Mouse (Mus musculus) forebrain, embryonic 11.5 days (tissue): ENCODE data around the gene Large1. TPM values are rescaled to one million over a fixed set of nuclear protein-coding genes. Genes with fewer than 3 reads are reported as not detected.
A peak's percentile ranks its signal among the peaks of the same experiment; 100 is the strongest.

Experiments used
- ATAC-seq: fragments of 200-750 bp; cut with Nextera tagmentation; replicated peaks from 2 replicates; pipeline ENCODE4 v1.8.0; 2017; ENCODE audit warnings: moderate TSS enrichment; ENCODE audit not compliant: low FRiP score
- DNase-seq: peaks from one replicate; pipeline ENCODE4 v3.0.0-alpha.2; 2017; ENCODE audit warnings: low spot score
- H3K27ac ChIP-seq: fragments of 300-500 bp; sonication (generic); 2 replicates; pipeline ENCODE4 v1.5.1; 2014; ENCODE audit warnings: low read depth, low read length
- H3K27me3 ChIP-seq: fragments of 300-500 bp; sonication (generic); 2 replicates; pipeline ENCODE4 v1.6.1; 2014; ENCODE audit warnings: mild to moderate bottlenecking, low read length, mixed read lengths; ENCODE audit not compliant: control insufficient read depth, insufficient read depth
- H3K36me3 ChIP-seq: fragments of 300-500 bp; sonication (generic); 2 replicates; pipeline ENCODE4 v1.6.1; 2014; ENCODE audit warnings: mild to moderate bottlenecking, low read length, moderate library complexity, mixed read lengths; ENCODE audit not compliant: control insufficient read depth, insufficient read depth
- H3K4me1 ChIP-seq: fragments of 300-500 bp; sonication (generic); replicated peaks from 2 replicates; pipeline ENCODE4 v1.6.1; 2014; ENCODE audit warnings: low read length, mixed read lengths; ENCODE audit not compliant: control insufficient read depth, insufficient read depth
- H3K4me2 ChIP-seq: fragments of 300-500 bp; sonication (generic); 2 replicates; pipeline ENCODE4 v1.6.1; 2014; ENCODE audit warnings: low read depth, mild to moderate bottlenecking, low read length, moderate library complexity, mixed read lengths; ENCODE audit not compliant: severe bottlenecking
- H3K4me3 ChIP-seq: fragments of 300-500 bp; sonication (generic); 2 replicates; pipeline ENCODE4 v1.5.1; 2014; ENCODE audit warnings: low read depth, low read length
- H3K9ac ChIP-seq: fragments of 300-500 bp; sonication (generic); 2 replicates; pipeline ENCODE4 v1.6.1; 2014; ENCODE audit warnings: low read length
- H3K9me3 ChIP-seq: fragments of 300-500 bp; sonication (generic); 2 replicates; pipeline ENCODE4 v1.6.1; 2016; ENCODE audit warnings: low read length, mixed read lengths; ENCODE audit not compliant: control insufficient read depth
- WGBS: fragments of 180-500 bp; shearing (Covaris S2); extraction: QIAGEN DNeasy Blood & Tissue Kit; methylation state at CpG from one replicate; pipeline ENCODE4 v1.1.7; 2014; 5-methylcytosine and 5-hydroxymethylcytosine counted together
- polyA plus RNA-seq: library from polyadenylated mRNA; unstranded; fragments of >200 nt; fragmentation: Nextera tagmentation; extraction: Ambion mirVana; gene quantifications from 2 replicates; pipeline ENCODE4 v1.2.1, GENCODE M21; 2014

The Large1 gene
- polyA plus RNA-seq, 1 experiment from 2014 or later: 9.4 TPM

DNA sequence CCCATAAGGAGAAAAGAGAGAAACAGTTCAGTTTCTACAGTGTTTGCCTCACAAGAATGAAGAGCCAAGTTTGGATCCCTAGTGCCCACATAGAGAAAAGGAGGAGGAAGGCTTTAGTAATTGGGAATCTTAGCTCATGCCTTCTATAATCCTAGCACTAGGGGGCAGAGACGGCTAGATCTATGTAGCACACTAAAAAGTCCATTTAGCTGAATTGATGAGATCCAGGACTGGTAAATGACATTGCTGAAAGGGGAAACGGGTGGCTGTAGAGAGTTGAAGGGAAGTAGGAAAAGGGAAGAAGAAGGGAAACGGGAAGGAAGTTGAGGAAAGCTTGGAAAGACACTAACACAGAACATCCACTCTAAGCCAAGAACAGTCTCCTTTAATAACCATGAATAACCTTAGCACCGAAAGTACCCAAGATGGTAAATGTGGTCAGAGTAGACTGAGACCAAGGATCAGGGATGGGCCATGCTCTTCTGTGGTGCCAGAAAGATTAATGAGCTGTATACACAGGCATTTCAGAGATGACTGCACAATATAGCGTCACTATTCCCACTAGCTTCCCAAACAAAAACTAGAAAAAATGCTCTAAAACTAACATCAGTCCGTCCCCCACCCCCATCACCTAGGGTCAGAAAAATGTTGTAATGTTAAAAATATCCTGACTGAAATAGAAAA, 119.8 kb downstream of the Large1 start:
- H3K9me3 ChIP-seq: no peaks in the 10 kb centered on the region
- no peak overlapping the region for H3K4me2 ChIP-seq
- H3K4me1 ChIP-seq: no peaks in the 10 kb centered on the region
- no peaks in the 10 kb centered on the region for H3K27me3 ChIP-seq
- WGBS: 63% methylated on average over 6 of the region's 6 CpGs
- ATAC-seq (0 out of 2 replicates have a peak, but pooled peaks have one; percentile 36), DNase-seq (no peak)
- no peak overlapping the region for H3K27ac ChIP-seq
- no peak overlapping the region for H3K4me3 ChIP-seq
- no peaks in the 10 kb centered on the region for H3K36me3 ChIP-seq
- H3K9ac ChIP-seq: no peak overlapping the region

DNA sequence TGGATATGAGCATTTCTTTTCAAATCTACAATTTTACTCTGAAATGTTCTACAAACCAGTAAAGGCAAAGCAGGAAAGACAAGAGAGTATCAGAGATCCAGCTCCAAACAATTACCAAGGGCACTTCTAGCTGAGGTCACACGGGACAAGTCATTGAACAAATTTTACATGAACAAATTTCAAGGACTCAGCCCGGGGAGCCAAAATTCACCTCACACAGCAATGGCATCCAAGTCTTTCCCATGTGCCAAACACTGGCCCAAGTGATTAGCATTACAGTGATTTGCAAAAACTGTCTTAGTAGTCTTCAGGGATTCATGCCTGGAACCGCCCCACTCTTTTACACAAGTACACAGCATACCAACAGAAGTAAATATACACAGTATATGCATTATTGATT, 126.5 kb downstream of the Large1 start:
- no peaks in the 10 kb centered on the region for H3K4me1 ChIP-seq
- no peak for DNase-seq
- H3K9me3 ChIP-seq: no peaks in the 10 kb centered on the region
- ATAC-seq: no peak
- WGBS: 96% methylated on average over 3 of the region's 3 CpGs
- no peak overlapping the region for H3K27ac ChIP-seq
- no peak overlapping the region for H3K4me2 ChIP-seq
- no peak overlapping the region for H3K9ac ChIP-seq
- no peaks in the 10 kb centered on the region for H3K27me3 ChIP-seq
- no peaks in the 10 kb centered on the region for H3K36me3 ChIP-seq
- H3K4me3 ChIP-seq: no peak overlapping the region

DNA sequence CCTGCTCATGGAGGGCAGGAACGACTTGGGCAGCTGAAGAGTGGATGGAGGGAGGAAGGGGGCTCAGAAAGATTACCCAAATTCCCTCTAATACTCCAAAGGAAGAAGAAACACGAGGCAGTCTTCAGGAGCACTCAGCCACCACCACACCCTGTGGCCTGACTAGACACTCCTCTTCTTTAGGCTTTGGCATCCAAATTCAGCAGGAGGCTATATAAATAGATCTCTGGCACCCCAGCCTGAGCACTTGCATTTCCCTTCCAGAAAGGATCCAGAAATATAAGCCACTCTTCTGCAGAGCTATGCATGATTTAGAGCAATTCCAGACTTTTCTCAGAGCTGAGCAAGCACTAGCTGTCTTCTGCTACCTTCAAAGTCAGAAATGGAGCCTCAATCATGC, 127.7 kb downstream of the Large1 start:
- 47% methylated on average over 2 of the region's 2 CpGs for WGBS
- Histone ChIP-seq H3K27me3 (no peaks in the 10 kb centered on the region), H3K4me2 (no peak overlapping the region), H3K9ac (no peak overlapping the region), H3K4me1 (no peaks in the 10 kb centered on the region), H3K27ac (no peak overlapping the region), H3K4me3 (no peak overlapping the region), H3K36me3 (no peaks in the 10 kb centered on the region), H3K9me3 (no peaks in the 10 kb centered on the region)
- DNase-seq: no peak
- no peak for ATAC-seq

DNA sequence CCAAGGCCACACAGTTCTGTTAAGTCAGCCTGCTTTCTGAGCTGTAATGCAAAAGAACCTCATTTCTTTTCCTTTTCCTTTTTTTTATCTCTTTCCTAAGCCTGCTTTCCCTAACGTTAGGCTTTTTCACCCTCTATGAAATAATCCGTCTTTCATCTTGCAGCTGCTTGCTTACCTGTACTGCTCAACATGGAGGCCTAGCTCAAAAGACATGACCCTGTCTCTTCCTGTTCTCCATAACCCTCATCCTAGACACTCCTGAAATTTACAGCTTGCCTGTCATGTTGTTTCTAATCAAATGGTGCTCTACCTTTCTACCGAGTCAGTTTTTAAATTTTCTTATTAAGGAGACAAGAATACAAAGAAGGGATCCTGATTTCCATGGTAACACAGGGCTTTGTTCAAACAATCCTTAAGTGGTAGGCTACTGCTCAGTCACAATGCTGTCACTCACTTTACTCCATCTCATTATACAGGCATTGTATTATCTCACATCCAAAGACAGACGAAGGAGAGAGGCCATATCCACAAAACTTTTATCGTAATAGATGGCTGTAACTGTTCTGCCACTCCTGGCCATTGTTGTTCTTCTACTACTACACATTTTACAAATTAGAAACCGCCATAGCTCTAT, 134.0 kb downstream of the Large1 start:
- Histone ChIP-seq H3K4me2 (no peak overlapping the region), H3K27me3 (no peaks in the 10 kb centered on the region), H3K4me3 (no peak overlapping the region), H3K27ac (no peak overlapping the region), H3K9me3 (no peaks in the 10 kb centered on the region), H3K4me1 (no peaks in the 10 kb centered on the region), H3K9ac (no peak overlapping the region), H3K36me3 (no peaks in the 10 kb centered on the region)
- ATAC-seq (no peak), DNase-seq (no peak)
- 54% methylated on average over 6 of the region's 6 CpGs for WGBS

DNA sequence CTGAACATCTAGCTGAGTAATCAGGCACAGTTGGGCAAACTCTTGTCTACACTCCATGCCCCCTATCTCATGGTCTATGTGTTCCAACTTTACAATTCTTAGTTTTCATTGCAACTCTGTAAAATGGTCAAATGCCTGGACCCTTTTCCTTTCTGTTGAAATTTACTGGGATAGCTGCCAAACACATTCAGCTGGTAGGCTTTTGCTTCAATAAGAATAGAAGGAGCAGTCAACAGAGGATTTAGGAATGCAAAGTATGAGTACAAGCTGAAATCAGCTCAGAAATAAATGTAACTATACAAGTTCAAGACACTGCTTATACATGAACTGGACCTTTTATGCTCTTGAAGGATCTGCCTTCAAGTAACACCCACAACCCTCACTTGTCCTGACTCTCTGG, 146.5 kb downstream of the Large1 start:
- no peak overlapping the region for H3K4me3 ChIP-seq
- H3K27me3 ChIP-seq: no peaks in the 10 kb centered on the region
- H3K36me3 ChIP-seq: no peaks in the 10 kb centered on the region
- H3K27ac ChIP-seq: no peak overlapping the region
- no peak overlapping the region for H3K4me2 ChIP-seq
- no peak for ATAC-seq
- no peaks in the 10 kb centered on the region for H3K9me3 ChIP-seq
- DNase-seq: no peak
- H3K9ac ChIP-seq: no peak overlapping the region
- H3K4me1 ChIP-seq: no peaks in the 10 kb centered on the region

DNA sequence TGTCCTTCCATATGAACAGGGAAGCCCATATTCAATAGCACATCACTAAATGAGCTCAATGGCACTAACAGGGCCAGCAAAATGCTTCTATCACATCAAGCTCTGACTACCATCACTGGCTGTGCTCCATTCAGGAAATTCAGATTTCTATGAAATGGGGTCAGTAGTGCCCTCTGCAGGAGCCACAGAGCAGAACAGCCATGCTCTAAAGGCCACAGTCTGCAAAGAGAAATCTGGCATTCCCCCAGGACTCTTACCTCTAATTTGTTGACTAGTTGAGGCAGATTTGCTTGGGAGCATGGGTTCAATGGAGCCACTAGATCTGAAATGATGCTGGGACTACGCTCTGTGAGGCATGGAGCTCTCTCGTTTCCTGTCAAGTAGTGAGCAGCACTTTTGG, 151.5 kb downstream of the Large1 start:
- WGBS: 87% methylated on average over 2 of the region's 2 CpGs
- Histone ChIP-seq H3K27ac (no peak overlapping the region), H3K27me3 (no peaks in the 10 kb centered on the region), H3K4me3 (no peak overlapping the region), H3K4me2 (no peak overlapping the region), H3K4me1 (no peaks in the 10 kb centered on the region), H3K9me3 (no peaks in the 10 kb centered on the region), H3K9ac (no peak overlapping the region), H3K36me3 (no peaks in the 10 kb centered on the region)
- ATAC-seq (no peak), DNase-seq (no peak)

DNA sequence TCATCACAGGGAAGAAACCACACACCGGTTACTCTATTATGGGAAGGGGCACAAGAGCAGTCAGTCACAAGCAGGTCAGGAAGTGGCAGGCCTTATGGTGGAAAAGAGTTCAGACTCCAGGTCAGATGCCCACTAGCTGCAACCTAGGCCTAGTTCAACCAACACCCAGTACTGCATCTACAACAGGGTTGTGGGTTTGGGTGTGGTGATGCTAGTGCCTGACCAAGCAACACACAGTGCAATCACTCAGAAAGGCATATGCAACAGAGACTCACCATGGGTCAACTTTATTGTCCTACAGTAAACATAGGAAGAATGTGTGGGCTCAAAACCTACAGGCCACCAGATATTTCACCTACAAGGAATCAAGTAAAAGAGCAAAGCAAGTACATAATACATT, 155.6 kb downstream of the Large1 start:
- ATAC-seq (no peak), DNase-seq (no peak)
- no peak overlapping the region for H3K4me3 ChIP-seq
- H3K36me3 ChIP-seq: no peaks in the 10 kb centered on the region
- no peak overlapping the region for H3K27ac ChIP-seq
- H3K9me3 ChIP-seq: no peaks in the 10 kb centered on the region
- WGBS: 88% methylated on average over 1 of the region's 1 CpGs
- no peak overlapping the region for H3K9ac ChIP-seq
- no peaks in the 10 kb centered on the region for H3K4me1 ChIP-seq
- no peaks in the 10 kb centered on the region for H3K27me3 ChIP-seq
- no peak overlapping the region for H3K4me2 ChIP-seq

DNA sequence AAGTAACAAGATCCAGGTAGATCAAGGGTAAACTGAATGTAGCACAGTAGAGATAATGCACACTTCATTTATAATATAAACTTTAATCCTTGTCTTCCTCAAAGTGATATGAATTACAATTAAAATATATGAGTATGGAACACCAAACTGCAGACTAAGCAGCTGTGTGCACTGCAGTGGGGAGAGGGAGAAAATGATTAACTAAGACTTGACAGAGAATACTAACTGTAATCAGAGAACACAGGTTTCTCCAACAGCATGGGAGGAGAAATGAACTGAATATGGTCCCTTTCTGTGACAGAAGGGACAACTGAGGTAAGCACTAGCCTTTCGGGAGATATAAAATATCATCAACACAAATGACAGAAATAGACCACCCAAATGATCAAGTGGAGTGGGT, 164.7 kb downstream of the Large1 start:
- no peak for DNase-seq
- H3K36me3 ChIP-seq: no peaks in the 10 kb centered on the region
- H3K4me2 ChIP-seq: no peak overlapping the region
- no peaks in the 10 kb centered on the region for H3K27me3 ChIP-seq
- no peak overlapping the region for H3K4me3 ChIP-seq
- no peak for ATAC-seq
- WGBS: 94% methylated on average over 1 of the region's 1 CpGs
- H3K9ac ChIP-seq: no peak overlapping the region
- no peak overlapping the region for H3K27ac ChIP-seq
- no peaks in the 10 kb centered on the region for H3K9me3 ChIP-seq
- H3K4me1 ChIP-seq: no peaks in the 10 kb centered on the region

DNA sequence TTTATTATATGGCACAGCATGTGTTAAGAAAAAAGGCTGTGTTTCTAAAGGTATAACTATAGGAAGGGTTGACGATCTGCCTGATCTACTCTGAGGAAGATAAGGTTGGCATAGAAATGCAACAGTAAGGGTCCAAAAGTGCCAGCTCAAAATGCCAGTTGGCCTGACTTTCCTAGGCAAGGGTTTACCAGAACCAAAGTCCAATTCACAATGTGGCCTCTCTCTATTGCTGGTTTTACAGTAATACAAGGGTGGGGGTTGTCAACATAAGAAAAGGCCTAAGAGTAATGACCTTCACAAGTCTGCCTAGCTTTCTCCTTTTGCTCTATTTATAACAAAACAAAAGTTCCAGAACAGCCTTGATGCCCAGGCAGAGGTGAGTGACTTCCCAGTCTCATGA, 166.0 kb downstream of the Large1 start:
- H3K4me1 ChIP-seq: no peaks in the 10 kb centered on the region
- WGBS: 97% methylated on average over 1 of the region's 1 CpGs
- H3K27ac ChIP-seq: no peak overlapping the region
- H3K4me2 ChIP-seq: no peak overlapping the region
- no peak overlapping the region for H3K9ac ChIP-seq
- H3K27me3 ChIP-seq: no peaks in the 10 kb centered on the region
- H3K36me3 ChIP-seq: no peaks in the 10 kb centered on the region
- H3K9me3 ChIP-seq: no peaks in the 10 kb centered on the region
- no peak overlapping the region for H3K4me3 ChIP-seq
- ATAC-seq: no peak
- no peak for DNase-seq
